Mouse (Mus musculus): ENCODE data around the gene Vps52.

The Vps52 gene

DNA sequence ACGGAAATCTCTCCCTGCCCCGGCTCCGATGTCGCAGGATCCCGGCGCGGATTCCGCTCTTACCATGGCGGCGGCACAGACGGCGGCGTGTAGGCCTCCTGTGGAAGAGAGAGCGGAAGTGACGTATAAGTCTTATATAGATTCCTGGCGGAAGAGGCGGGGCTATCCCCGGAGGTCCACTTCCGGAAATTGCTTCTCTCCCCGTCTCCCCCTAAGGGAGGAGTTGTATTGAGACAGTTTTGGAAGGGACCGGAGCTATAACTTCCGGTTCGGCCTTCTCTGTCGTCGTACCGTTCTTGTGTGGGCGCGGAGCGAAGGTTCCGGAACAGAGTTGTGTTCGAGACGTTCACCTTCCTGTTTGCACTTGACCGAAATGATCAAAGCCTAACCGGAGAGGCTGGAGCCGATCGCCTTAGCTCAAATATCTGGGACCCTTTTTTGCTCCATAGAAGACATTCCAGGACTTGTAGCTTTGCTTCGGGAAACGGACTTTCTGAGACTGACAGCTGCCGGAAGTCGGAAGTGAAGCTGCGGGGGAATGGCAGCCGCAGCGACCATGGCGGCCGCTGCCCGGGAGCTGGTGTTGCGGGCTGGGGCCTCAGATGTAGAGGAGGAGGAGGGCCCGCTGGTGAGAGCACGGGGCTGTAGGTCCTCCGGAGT, at the start of gene Vps52, which contains the start of gene Rps18:
TSS of gene Vps52 (plus strand) at position 258 of the 660 bp plus-strand sequence.
TSS of gene Rps18 (minus strand) at position 447 of the 660 bp plus-strand sequence.
- DNase-seq = peak; percentile 87

- DNase-seq = peak; percentile 73
Observed at GRCm38 (mm10) chr17:33908331-33909076, 47.1 kb upstream of the Vps52 start.

- DNase-seq = peak; percentile 98
Observed at GRCm38 (mm10) chr17:33909077-33909868, 46.3 kb upstream of the Vps52 start, which contains the start of gene Daxx. Gene Daxx, plus strand, starts transcription at chr17:33909414.

DNA sequence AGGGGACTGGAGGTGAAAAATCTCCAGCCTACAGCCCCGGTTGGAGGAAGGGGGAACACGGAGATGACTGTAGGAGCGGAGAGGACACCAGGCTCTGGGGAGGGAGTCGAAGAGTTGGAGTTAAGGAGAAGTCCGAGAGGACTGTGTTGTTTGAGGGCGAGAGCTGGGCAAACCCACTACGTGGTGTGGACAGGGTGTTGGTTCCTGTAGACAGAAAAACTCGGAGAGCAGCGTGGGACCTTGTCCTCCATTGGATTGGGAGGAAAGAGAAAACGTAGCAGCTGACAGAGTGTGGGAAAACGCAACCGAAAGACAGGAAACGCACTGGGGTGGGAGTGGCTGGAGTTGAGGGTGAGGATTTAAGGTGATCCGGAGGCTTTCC, 45.8 kb upstream of the Vps52 start:
- DNase-seq = no peak

DNA sequence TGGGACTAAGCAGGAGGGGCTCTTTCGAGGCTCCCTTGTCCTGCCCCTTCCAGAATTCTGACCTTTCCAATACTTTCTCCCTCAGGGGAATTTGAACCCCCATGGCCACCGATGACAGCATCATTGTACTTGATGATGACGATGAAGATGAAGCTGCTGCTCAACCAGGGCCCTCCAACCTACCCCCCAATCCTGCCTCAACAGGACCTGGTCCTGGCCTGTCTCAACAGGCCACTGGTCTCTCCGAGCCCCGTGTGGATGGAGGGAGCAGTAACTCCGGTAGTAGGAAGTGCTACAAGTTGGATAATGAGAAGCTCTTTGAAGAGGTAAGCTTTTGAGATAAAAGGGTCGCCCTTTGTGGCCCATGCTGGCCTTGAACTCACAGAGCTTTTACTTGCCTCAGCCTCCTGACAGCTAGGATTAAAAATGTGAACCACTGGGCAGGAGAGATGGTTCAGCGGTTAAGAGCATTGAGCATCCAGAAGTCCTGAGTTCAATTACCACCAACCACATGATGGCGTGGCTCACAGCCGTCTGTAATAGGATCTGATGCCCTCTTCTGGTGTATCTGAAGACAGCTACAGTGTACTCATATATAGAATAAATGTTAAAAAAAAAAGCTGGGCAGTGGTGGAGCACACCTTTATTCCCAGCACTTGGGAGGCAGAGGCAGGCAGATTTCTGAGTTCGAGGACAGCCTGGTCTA, 45.1 kb upstream of the Vps52 start:
- no peak for DNase-seq

DNA sequence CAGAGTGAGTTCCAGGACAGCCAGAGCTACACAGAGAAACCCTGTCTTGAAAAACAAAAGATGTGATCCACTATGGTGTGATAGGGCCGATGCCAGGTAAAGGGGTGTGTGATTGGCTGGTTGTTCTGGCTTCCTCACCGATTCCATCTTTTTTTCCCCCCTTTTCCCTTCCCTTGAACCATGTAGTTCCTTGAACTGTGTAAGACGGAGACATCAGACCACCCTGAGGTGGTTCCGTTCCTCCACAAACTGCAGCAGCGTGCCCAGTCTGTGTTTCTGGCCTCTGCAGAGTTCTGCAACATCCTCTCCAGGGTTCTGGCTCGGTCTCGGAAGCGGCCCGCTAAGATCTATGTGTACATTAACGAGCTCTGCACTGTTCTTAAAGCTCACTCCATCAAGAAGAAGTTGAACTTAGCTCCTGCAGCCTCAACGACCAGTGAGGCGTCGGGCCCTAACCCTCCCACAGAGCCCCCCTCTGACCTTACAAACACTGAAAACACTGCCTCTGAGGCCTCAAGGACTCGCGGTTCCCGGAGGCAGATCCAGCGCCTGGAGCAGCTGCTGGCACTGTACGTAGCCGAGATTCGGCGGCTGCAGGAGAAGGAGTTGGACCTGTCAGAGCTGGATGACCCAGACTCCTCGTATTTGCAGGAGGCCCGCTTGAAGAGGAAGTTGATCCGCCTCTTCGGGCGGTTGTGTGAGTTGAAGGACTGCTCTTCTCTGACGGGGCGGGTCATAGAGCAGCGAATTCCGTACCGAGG, 44.4 kb upstream of the Vps52 start:
- no peak for DNase-seq

GRCm38 (mm10) chr17:33911813-33912414, 43.7 kb upstream of the Vps52 start:
- no peak for DNase-seq

DNA sequence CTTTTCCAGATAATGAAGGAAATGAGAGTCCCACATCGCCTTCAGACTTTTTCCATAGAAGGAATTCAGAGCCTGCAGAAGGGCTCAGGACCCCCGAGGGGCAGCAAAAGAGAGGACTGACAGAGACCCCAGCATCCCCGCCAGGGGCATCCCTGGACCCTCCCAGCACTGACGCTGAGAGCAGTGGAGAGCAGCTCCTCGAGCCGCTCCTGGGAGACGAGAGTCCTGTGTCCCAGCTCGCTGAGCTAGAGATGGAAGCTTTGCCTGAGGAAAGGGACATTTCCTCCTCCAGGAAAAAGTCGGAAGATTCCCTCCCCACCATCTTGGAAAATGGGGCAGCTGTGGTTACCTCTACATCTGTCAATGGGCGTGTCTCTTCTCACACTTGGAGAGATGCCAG, 42.3 kb upstream of the Vps52 start:
- DNase-seq = no peak

DNA sequence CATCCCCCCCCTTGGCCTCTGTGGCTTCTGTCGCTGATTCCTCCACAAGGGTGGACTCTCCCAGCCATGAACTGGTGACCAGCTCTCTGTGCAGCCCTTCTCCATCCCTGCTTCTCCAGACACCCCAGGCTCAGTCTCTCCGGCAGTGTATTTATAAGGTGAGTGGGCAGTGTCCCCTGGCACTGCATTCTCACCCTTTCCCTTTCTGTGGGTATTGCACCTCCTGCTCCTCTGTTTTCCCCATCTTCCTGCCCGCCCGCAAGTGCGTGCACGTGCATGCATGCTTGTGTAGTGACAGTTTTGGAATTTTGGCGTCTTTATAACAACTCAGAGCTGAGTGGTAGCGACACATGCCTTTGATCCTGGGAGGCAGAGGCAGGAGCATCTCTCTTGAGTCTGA, 41.7 kb upstream of the Vps52 start:
- DNase-seq = no peak

GRCm38 (mm10) chr17:33914969-33915391, 40.6 kb upstream of the Vps52 start:
- no peak for DNase-seq

- peak; percentile 93 for DNase-seq
Observed at GRCm38 (mm10) chr17:33915671-33916250, 39.9 kb upstream of the Vps52 start, which contains the start of the genes Tapbp and Zbtb22. Gene Tapbp, plus strand, starts transcription at chr17:33915899. Gene Zbtb22, plus strand, starts transcription at chr17:33915904.

- DNase-seq = no peak
Observed at GRCm38 (mm10) chr17:33916294-33916693, 39.3 kb upstream of the Vps52 start.

DNA sequence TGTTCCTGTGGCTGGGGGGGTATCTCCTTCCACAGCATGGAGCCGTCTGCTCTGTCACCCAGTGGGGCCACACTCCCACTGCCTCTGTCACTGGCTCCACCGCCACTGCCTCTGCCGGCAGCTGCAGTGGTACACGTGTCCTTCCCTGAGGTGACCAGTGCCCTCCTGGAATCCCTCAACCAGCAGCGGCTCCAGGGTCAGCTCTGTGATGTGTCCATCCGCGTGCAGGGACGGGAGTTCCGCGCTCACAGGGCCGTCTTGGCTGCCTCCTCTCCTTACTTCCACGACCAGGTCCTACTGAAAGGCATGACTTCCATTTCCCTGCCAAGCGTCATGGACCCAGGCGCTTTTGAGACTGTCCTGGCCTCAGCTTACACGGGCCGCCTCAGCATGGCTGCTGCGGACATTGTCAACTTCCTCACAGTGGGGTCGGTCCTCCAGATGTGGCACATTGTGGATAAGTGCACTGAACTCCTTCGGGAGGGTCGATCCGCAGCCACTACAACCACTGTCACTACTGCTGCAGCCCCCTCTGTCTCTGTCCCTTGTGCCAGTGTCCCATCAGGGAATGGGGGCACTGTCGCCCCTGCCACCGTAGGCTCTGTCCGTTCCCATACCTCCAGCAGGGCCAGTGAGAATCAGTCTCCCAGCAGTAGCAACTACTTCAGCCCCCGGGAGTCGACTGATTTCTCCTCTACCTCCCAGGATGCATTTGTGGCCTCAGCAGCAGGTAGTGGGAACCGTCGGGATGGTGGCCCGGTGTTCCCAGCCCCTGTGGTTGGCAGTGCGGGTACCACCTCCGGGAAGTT, 38.6 kb upstream of the Vps52 start:
- no peak for DNase-seq

DNA sequence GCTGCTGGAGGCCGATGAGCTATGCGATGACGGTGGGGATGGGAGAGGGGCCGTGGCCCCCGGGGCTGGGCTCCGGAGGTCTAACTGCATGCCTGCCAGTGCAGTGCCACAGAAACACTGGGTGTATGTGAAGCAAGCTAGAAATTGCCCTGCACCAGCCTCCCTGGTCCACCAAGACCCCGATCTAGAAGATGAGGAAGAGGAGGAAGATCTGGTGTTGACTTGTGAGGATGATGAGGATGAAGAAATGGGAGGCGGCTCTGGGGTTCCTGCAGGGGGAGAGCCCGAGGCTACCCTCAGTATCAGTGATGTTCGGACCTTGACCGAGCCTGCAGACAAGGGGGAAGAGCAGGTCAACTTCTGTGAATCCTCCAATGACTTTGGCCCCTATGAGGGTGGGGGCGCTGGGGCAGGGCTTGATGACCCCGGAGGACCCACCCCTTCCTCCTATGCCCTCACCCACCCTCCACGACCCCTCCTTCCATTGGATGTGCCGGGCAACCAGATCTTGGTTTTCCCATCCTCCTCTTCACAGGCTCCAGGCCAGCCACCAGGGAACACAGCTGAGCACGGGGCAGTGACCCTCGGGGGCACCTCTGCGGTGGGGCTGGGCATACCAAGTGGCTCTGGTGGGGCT, 37.8 kb upstream of the Vps52 start:
- no peak for DNase-seq

DNA sequence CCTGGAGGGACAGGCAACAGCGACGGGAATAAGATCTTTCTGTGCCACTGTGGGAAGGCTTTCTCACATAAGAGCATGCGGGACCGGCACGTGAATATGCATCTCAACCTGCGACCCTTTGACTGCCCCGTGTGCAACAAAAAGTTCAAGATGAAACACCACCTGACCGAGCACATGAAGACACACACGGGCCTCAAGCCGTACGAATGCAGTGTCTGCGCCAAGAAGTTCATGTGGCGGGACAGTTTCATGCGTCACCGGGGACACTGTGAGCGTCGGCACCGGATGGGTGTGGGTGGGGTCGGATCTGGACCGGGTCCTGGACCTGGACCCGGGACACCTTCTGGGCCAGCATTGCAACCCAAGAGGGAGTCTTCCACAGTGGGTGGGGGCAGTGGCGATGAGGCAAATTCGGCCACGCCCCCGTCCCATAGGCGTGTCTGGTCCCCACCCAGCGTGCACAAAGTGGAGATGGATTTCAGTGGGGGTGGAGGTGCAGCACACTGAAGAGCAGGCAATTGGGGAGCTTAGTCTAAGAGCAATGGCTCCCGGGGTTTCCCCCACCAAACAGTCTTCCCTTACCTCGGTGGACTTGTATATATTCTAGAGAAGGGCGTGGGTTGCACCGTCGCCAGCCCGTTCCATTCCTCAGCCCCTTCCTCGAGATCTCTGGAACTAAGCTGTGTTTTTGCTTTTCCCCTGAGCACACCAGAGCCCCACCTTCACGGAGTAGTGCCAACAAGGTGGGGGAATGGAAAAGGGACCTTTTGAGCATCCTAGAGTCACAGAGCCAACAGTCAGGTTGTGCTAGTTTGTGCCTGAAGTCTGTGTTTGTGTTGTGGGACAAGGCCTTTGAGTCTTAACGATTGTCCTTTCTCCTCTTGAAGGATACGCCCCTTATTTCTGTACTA, 37.1 kb upstream of the Vps52 start:
- no peak for DNase-seq

DNA sequence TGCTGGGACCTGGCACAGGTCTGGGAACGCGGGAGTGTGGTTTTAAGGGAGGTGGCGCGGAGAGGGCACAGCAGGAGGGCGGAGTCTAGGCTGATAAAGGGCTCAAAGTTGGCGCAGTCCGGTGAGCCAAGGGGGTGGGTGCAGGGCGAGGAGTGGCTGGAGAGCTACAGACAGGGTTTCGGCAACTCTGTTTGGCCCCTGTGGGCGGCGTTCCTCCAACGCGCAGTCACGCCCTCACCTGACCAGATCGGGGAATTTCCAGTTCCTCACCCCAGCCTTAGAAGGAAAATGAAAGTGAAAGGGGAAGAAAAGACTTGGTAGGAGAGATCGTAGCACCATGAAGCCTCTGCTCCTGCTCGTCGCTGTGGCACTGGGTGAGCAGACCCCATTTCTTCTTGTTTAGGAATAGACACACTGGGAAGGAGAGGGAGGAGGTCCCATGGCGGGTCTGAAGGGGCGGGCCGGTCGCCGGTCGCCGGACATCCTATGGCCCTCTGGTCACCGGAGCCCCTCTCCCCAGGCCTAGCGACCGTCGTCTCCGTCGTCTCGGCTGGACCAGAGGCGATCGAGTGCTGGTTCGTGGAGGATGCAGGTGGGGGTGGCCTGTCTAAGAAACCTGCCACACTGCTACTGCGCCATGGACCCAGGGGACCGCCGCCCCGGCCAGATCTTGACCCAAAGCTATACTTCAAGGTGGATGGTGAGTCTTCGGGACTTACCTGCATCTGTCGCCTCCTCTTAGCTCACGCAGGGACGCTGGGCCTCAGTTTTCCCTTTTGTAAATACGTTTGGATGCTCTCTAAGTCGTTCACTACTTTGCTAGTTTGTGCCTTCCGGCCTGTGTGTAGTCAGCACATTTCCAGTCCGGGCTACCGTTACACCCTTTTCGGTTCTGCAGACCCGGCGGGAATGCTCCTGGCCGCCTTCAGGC, 36.0 kb upstream of the Vps52 start:
- DNase-seq = peak; percentile 48
